Mouse (Mus musculus) left cerebral cortex, postnatal 14 days (tissue): ENCODE data around the gene Zfp512. TPM values are rescaled to one million over a fixed set of nuclear protein-coding genes. Genes with fewer than 3 reads are reported as not detected.
"Not testable (repeated sequence)": the region's sequence is repeated elsewhere in the genome, so short reads cannot be mapped to it uniquely, and the experiment has no call there.

Experiments used
- DNase-seq, 2 experiments: peaks; one replicate each; pipeline ENCODE4 v3.0.0; 2021 to 2022; ENCODE audit warnings: low spot score in 2 of 2, mixed read lengths in 1 of 2
- intact Hi-C: fragments of 180-260 bp; cut with DNase I; formaldehyde crosslinking; loops from one replicate; pipeline ENCODE4 v1.15.1; 2025
- total RNA-seq, 2 experiments: library from RNA; stranded (reverse); gene quantifications; 2 replicates each; pipeline ENCODE4 v1.2.3; 2021

Gene Zfp512
- total RNA-seq, 2 experiments from 2014 or later = 46.1 to 49.1 TPM

- intact Hi-C loops = no loop called here
- DNase-seq = no peak
Measured at GRCm38 (mm10) chr5:31527117-31527680, 75.0 kb downstream of the Zfp512 start.

- intact Hi-C loops = not testable (repeated sequence)
Measured at GRCm38 (mm10) chr5:31527707-31528106, 75.5 kb downstream of the Zfp512 start, which contains the start of gene Supt7l. TSS of gene Supt7l (minus strand) at chr5:31527807.

GRCm38 (mm10) chr5:31528560-31528959 is 76.3 kb downstream of the Zfp512 start:
- DNase-seq = no peak

More at GRCm38 (mm10) chr5:31527707-31528106, 75.5 kb downstream of the Zfp512 start, which contains the start of gene Supt7l:
- DNase-seq = not testable (repeated sequence)

More at GRCm38 (mm10) chr5:31528560-31528959, 76.3 kb downstream of the Zfp512 start:
- intact Hi-C loops = no loop called here

Other genes starting within 250 kb of the Zfp512 start
- 10 to 100 TPM; 77.5 to 87.1 TPM for gene Ppm1g, start 231.7 kb upstream of the Zfp512 start, total RNA-seq
- gene Nrbp1, start 211.6 kb upstream of the Zfp512 start, total RNA-seq = 10 to 100 TPM; 72.9 to 75.8 TPM
- not detected for gene Gm9970, start 211.2 kb upstream of the Zfp512 start, total RNA-seq
- gene Krtcap3, start 200.7 kb upstream of the Zfp512 start, total RNA-seq = 1 to 10 TPM; 1.6 to 2.0 TPM
- gene Ift172, start 161.3 kb upstream of the Zfp512 start, total RNA-seq = 10 to 100 TPM; 82.8 to 93.9 TPM
- gene Fndc4, start 156.4 kb upstream of the Zfp512 start, total RNA-seq = 100 to 1,000 TPM; 124 to 147 TPM
- under 1 TPM; 0.11 to 0.30 TPM for gene Gckr, start 155.0 kb upstream of the Zfp512 start, total RNA-seq
- not detected for gene 4930548H24Rik, start 33.3 kb downstream of the Zfp512 start, total RNA-seq
- gene Gpn1, start 42.3 kb downstream of the Zfp512 start, total RNA-seq = 10 to 100 TPM; 31.9 to 32.6 TPM
- gene Slc4a1ap, start 74.6 kb downstream of the Zfp512 start, total RNA-seq = 10 to 100 TPM; 47.1 to 50.7 TPM
- 10 to 100 TPM; 16.9 to 17.1 TPM for gene Supt7l, start 75.4 kb downstream of the Zfp512 start, total RNA-seq
- gene Mrpl33, start 144.5 kb downstream of the Zfp512 start, total RNA-seq = 100 to 1,000 TPM; 113 to 114 TPM
- 1 to 10 TPM; 2.5 to 4.0 TPM for gene Rbks, start 245.2 kb downstream of the Zfp512 start, total RNA-seq
- 10 to 100 TPM; 41.3 to 44.5 TPM for gene Babam2, start 245.3 kb downstream of the Zfp512 start, total RNA-seq